Mouse (Mus musculus) ES-CJ7 (cell line): ENCODE measurements around the gene Qrfp.

ENCODE experiments used
- DNase-seq: peaks from one replicate; pipeline ENCODE4 v3.0.0; 2011; ENCODE audit warnings: low read depth, low spot score

The Qrfp gene

DNA sequence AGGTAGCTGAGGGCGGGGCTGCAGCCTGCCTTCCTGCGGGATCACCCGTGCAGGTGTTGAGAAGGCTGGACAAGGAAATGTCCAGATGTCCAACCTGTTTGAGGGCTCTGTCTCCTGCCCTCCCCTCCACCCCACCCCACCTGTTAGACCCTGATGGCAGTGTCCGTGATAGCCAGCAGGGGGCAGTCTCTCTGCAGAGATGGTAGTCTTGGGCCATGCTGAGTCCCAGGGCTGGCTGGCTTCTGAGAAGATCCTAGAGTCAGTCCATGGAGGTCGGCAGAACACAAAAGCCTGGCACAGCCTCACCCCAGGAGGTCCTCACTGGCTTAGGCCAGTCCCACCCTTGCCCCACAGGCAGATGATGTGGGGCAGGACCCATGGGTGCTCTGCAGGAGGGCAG lies 5.0 kb upstream of the Qrfp start:
- DNase-seq, result peak; percentile 71

- no peak for DNase-seq
Measured at GRCm38 (mm10) chr2:31814699-31815098, 4.3 kb upstream of the Qrfp start.

DNA sequence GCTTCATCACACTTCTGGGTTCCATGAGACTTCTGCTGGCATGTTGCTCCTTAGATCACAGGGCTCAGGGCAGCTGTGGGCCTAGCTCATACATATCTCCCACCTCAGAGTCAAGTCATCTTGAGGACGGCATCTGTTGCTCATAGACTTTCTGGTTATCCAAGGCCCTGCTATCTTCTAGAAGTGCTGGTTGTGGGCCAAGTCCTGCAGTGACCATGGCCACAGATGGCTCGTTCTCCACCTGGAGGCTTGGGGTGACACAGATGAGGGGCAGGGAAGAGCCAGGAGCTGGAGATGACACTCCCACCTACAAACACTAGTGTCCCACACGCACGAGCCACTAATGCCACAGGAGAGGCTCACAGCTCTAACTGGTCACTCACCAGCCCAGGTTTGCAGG lies 3.3 kb upstream of the Qrfp start:
- no peak for DNase-seq

DNA sequence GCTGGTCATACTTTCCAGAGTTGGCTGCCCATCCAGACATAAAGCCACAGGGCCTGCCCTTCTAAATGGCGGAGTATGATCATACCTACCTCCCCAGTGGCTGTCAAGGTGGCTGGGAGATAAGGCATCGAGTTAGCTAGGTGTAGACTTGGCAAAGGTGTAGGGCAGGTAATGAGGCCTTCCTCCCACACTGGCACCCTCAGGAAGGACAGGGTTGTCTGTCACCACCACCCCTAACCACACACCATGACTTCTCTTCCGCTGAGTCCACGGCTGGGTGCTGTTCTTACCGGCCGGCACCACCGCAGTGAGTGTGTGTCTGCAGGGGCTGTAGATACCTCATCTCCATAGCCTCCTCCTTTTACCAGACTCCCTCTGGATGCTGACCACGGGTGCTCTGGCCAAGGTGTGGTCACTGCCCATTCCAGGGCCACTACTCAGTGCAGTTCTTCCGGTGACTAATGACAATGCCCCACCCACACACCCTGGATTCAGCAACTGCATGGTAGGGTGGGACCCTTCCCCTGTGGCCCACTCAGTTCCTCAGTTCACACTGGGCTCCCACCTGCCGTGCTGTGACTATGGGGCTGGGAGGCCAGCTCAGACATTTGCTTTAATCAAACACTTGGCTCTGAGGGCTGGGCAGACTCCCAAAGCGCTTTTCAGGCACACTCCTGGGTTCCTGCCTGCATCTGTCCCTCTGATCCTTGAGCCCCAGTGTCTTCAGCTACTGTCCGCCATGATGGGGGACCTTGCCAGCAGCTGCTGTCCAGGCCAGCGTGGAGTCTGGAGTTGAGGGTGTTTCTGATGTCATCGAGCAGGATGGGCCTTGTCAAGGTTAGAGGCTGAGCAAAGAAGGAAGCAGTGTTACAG lies 942 bp upstream of the Qrfp start:
- no peak for DNase-seq

- DNase-seq, result no peak
Measured at GRCm38 (mm10) chr2:31809358-31809740, 1.0 kb downstream of the Qrfp start.

DNA sequence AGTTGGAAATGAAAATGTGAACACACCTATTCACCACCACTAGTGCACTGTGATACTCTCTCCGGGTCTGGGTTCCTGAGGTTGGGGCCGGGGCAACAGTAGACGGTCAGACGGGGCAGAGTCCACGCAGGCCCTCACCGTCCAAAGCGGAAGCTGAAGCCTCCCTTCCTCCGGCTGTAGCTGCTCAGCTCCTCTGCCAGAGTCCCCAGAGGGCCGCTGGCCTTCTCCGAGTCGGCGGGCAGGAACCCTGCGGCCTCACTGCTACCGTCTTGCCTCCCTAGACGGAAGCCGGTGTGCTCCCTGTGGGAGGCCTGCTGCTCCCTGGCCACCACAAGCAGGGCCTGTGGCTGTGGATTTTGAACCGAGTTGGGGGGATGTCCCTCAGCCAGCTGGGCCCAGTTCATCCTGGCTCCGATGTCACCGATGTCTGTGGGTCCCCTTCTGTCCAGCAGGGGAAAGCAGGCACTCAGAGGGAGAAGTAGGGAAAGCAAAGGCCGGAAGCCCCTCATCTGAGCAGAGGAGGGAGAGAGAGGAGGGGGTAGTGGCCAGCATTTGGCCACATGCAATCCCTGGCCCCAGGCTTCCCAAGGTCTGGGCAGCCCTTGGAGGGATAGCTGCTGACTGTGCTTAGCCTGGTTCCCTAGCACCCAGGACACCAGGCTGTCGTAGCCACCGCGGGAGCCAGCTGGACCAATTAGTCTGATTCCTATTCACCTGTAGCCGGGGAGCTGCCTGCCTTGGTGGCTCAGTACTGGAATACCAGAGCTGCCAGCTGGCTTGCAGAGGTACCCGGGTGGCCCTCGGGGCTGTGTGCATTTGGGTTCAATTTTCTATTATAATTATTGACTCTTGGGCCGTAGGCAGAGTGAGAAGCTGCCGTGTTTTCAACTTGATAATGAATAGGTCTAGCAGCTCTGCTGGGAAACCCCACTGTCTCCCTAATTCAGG lies 1.7 kb downstream of the Qrfp start:
- DNase-seq, result no peak

- no peak for DNase-seq
Measured at GRCm38 (mm10) chr2:31806639-31807382, 3.6 kb downstream of the Qrfp start.

GRCm38 (mm10) chr2:31803480-31803879 lies 6.9 kb downstream of the Qrfp start:
- DNase-seq, result no peak

DNA sequence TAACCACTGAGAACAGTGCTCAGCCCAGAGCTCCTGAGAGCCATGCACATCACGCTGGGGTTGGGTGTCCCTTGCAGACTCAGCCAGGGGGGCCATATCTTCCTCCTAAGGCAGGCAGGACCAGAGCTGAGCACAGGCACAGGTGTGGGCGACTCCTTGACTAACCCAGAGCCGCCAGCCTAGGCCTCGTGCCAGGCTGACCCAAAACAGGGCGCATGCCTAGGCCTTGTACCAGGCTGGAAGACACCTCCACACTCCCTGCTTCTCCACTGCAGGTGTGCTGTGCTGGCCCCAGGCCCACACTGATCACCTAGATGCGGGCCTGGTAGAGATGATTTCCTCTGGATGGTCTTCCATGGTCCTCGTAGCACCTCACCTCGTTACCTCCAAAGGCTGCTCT lies 7.6 kb downstream of the Qrfp start:
- DNase-seq, result no peak

- DNase-seq, result no peak
Measured at GRCm38 (mm10) chr2:31801416-31801815, 9.0 kb downstream of the Qrfp start.

DNA sequence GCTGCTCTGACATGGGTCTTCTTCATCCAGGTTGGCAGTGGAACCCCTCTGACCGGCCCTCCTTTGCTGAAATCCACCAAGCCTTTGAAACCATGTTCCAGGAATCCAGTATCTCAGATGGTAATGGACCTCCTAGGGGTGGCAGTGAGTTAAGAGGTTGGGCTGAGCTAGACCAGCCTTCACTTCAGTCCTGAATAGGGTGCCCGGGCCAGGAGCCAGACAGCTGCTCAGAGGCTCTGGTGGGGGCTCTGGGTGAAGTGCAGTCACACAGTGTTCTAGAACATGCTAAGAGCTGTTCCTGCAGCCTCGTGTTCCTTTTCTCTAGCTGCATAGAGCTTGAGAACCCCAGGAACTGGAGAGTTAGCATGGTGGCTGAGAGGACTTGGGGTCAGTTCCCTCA lies 13.4 kb downstream of the Qrfp start:
- DNase-seq, result no peak

DNA sequence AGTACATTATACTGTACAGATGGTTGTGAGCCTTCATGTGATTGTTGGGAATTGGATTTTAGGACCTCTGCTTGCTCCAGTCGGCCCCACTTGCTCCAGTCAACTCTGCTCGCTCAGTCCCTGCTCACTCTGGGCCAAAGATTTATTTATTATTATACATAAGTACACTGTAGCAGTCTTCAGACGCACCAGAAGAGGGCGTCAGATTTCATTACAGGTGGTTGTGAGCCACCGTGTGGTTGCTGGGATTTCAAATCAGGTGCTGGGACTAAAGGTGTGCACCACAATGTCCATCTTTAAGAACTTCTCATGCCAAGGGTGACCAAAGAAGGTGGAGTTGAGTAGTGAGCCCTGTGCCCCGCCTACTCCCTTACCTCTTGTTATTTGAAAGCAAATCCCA lies 17.8 kb downstream of the Qrfp start:
- DNase-seq, result no peak

DNA sequence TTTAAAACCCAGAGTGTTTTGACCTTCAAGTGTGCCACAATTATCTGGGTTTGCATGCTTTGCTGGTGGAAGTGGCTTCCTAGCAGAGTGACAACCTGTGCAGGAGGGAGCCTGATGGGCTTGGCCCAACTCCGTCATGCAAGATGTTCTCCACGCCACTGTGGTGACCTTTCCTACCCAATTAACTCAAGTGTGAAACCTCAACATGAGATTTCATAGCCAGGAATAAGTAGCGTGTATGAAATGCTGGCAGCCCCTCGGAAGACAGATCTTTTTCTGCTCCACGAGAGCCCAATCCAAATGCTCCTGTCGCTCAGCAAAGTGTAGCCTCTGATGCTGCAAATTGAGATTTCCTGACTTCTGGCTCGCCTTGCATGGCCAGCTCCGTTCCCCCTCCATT lies 19.1 kb downstream of the Qrfp start:
- no peak for DNase-seq

GRCm38 (mm10) chr2:31790728-31791251 lies 19.6 kb downstream of the Qrfp start:
- no peak for DNase-seq

- no peak for DNase-seq
Measured at GRCm38 (mm10) chr2:31789215-31789614, 21.2 kb downstream of the Qrfp start.

- DNase-seq, result no peak
Measured at GRCm38 (mm10) chr2:31788227-31788626, 22.2 kb downstream of the Qrfp start.

DNA sequence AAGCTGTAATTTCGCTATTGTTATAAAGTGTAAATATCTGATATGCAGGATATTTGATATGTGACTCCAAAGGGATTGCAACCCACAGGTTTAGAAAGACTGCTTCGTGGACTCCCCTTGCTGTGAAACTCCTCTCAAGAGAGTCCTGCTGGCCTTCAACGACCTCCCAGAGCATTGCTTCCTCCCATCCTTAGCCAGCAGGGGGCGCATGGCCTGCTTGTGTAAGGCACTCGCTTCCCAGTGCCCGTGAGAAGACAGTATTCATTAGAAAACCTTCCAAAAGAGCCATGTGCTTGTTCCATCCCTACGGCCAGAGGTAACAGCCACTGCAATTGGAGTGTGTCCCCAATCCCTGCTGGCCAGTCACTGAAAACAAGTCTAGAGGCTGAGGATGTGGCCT lies 23.4 kb downstream of the Qrfp start:
- peak; percentile 76 for DNase-seq

DNA sequence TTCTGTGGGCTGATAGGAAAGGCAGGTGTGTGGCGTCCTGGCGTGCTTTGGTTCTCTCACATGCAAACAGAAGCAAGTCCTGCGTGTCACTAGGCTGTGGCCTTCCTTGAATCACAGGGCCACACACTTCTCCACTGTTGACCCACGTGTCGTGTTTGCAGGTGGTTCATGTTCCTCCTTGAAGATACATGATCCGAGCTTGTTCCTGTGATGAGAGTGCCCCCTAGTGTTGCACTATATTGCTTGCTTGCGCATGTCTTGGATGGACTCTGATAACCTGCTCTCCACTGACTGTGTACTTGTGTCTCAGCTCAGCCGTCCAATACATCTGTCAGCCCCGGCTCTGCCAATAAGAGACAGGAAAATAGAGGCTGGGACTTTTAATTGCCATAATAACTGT lies 25.3 kb downstream of the Qrfp start:
- DNase-seq, result peak; percentile 79

DNA sequence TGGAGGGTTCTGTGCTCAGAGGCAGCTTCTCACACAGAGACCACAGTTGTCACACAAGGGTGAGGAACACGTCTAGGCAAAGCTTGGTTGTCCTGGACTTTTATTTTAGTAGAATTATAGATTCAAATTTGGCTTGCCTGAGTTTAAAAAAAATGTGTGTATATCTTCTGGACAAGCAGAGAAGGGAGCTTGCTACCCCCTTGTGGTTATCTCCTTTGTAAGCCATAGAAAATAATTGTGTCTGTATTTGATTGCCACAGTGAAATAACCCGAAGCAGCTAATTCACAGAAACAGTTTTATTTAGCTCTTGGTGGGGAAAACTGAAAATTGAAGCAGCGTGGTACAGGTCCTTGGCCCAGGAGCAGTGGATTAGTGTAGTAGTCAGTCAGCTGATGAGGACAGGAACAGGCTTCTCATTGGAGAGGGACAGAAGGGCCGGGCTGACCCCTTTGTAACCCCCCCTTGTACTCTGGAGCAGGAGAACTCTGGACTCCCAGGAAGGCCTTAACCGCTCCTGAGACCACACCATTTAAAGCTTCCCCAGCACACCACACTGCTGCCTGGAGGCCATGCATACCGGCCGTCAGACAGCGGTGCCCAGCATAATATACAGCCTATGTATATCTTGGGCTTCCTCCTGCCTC lies 27.3 kb downstream of the Qrfp start:
- DNase-seq, result no peak

GRCm38 (mm10) chr2:31779258-31779657 lies 31.1 kb downstream of the Qrfp start:
- DNase-seq, result peak; percentile 90

GRCm38 (mm10) chr2:31776479-31776878 lies 33.9 kb downstream of the Qrfp start:
- no peak for DNase-seq
